Mouse (Mus musculus): Measurements from ENCODE around the gene Ube2d3. TPM values are rescaled to one million over a fixed set of nuclear protein-coding genes. Genes with fewer than 3 reads are reported as not detected.
A peak's percentile ranks its signal among the peaks of the same experiment; 100 is the strongest.
"Not testable (repeated sequence)": the region's sequence is repeated elsewhere in the genome, so short reads cannot be mapped to it uniquely, and the experiment has no call there.

Gene Ube2d3
- polyA plus RNA-seq, 1 experiment = 157 TPM

- Histone ChIP-seq H3K27ac (ENCODE audit: insufficient read depth, low read length) (no peak overlapping the region), H3K4me1 (ENCODE audit: control insufficient read depth, insufficient read depth, low read length) (no peaks in the 10 kb centered on the region; the same call in 1 of the 2 replicates), H3K4me3 (ENCODE audit: insufficient read depth, low read length) (no peak overlapping the region)
- no peak for TF ChIP-seq CTCF (IDR thresholded peaks at IDR 0.05; ENCODE audit: extremely low read depth, insufficient read depth, low read length)
- no peak for TF ChIP-seq POLR2A (IDR thresholded peaks at IDR 0.05; ENCODE audit: extremely low read depth, insufficient read depth, low read length)
Observed at GRCm38 (mm10) chr3:135468402-135468801, 30.5 kb downstream of the Ube2d3 start.

- Histone ChIP-seq H3K4me3 (ENCODE audit: insufficient read depth, low read length) (no peak overlapping the region), H3K27ac (ENCODE audit: insufficient read depth, low read length) (no peak overlapping the region), H3K4me1 (ENCODE audit: control insufficient read depth, insufficient read depth, low read length) (no peaks in the 10 kb centered on the region; the same call in 1 of the 2 replicates)
- TF ChIP-seq CTCF (IDR thresholded peaks at IDR 0.05; ENCODE audit: extremely low read depth, insufficient read depth, low read length) (no peak), POLR2A (IDR thresholded peaks at IDR 0.05; ENCODE audit: extremely low read depth, insufficient read depth, low read length) (no peak)
Observed at GRCm38 (mm10) chr3:135469146-135469545, 31.2 kb downstream of the Ube2d3 start.

GRCm38 (mm10) chr3:135469974-135470373, 32.0 kb downstream of the Ube2d3 start:
- H3K27ac ChIP-seq (ENCODE audit: insufficient read depth, low read length) = no peak overlapping the region
- no peaks in the 10 kb centered on the region; the same call in 1 of the 2 replicates for H3K4me1 ChIP-seq (ENCODE audit: control insufficient read depth, insufficient read depth, low read length)
- no peak for TF ChIP-seq CTCF (IDR thresholded peaks at IDR 0.05; ENCODE audit: extremely low read depth, insufficient read depth, low read length)
- no peak for TF ChIP-seq POLR2A (IDR thresholded peaks at IDR 0.05; ENCODE audit: extremely low read depth, insufficient read depth, low read length)
- H3K4me3 ChIP-seq (ENCODE audit: insufficient read depth, low read length) = no peak overlapping the region

GRCm38 (mm10) chr3:135470823-135471222, 32.9 kb downstream of the Ube2d3 start:
- TF ChIP-seq POLR2A (IDR thresholded peaks at IDR 0.05; ENCODE audit: extremely low read depth, insufficient read depth, low read length) (no peak), CTCF (IDR thresholded peaks at IDR 0.05; ENCODE audit: extremely low read depth, insufficient read depth, low read length) (no peak)
- no peak overlapping the region for H3K4me3 ChIP-seq (ENCODE audit: insufficient read depth, low read length)
- H3K27ac ChIP-seq (ENCODE audit: insufficient read depth, low read length) = no peak overlapping the region
- no peaks in the 10 kb centered on the region; the same call in 1 of the 2 replicates for H3K4me1 ChIP-seq (ENCODE audit: control insufficient read depth, insufficient read depth, low read length)

GRCm38 (mm10) chr3:135475025-135475424, 37.1 kb downstream of the Ube2d3 start:
- TF ChIP-seq CTCF (IDR thresholded peaks at IDR 0.05; ENCODE audit: extremely low read depth, insufficient read depth, low read length) = no peak
- TF ChIP-seq POLR2A (IDR thresholded peaks at IDR 0.05; ENCODE audit: extremely low read depth, insufficient read depth, low read length) = no peak
- H3K4me1 ChIP-seq (ENCODE audit: control insufficient read depth, insufficient read depth, low read length) = peaks cover 4% of the 10 kb centered on the region
- no peak overlapping the region for H3K4me3 ChIP-seq (ENCODE audit: insufficient read depth, low read length)
- H3K27ac ChIP-seq (ENCODE audit: insufficient read depth, low read length) = no peak overlapping the region

- no peak overlapping the region for H3K4me3 ChIP-seq (ENCODE audit: insufficient read depth, low read length)
- H3K27ac ChIP-seq (ENCODE audit: insufficient read depth, low read length) = no peak overlapping the region
- peaks cover 4% of the 10 kb centered on the region for H3K4me1 ChIP-seq (ENCODE audit: control insufficient read depth, insufficient read depth, low read length)
- no peak for TF ChIP-seq CTCF (IDR thresholded peaks at IDR 0.05; ENCODE audit: extremely low read depth, insufficient read depth, low read length)
- no peak for TF ChIP-seq POLR2A (IDR thresholded peaks at IDR 0.05; ENCODE audit: extremely low read depth, insufficient read depth, low read length)
Observed at GRCm38 (mm10) chr3:135476286-135476685, 38.3 kb downstream of the Ube2d3 start.

- peaks cover 4% of the 10 kb centered on the region for H3K4me1 ChIP-seq (ENCODE audit: control insufficient read depth, insufficient read depth, low read length)
- TF ChIP-seq POLR2A (IDR thresholded peaks at IDR 0.05; ENCODE audit: extremely low read depth, insufficient read depth, low read length) (no peak), CTCF (IDR thresholded peaks at IDR 0.05; ENCODE audit: extremely low read depth, insufficient read depth, low read length) (no peak)
- H3K27ac ChIP-seq (ENCODE audit: insufficient read depth, low read length) = no peak overlapping the region
- H3K4me3 ChIP-seq (ENCODE audit: insufficient read depth, low read length) = no peak overlapping the region
Observed at GRCm38 (mm10) chr3:135476977-135477376, 39.0 kb downstream of the Ube2d3 start.

- not testable (repeated sequence) for H3K4me3 ChIP-seq (ENCODE audit: insufficient read depth, low read length)
Observed at GRCm38 (mm10) chr3:135479090-135479489, 41.1 kb downstream of the Ube2d3 start.

GRCm38 (mm10) chr3:135480767-135481166, 42.8 kb downstream of the Ube2d3 start:
- H3K4me3 ChIP-seq (ENCODE audit: insufficient read depth, low read length) = no peak overlapping the region
- no peak overlapping the region for H3K27ac ChIP-seq (ENCODE audit: insufficient read depth, low read length)
- H3K4me1 ChIP-seq (ENCODE audit: control insufficient read depth, insufficient read depth, low read length) = peaks cover 4% of the 10 kb centered on the region
- TF ChIP-seq POLR2A (IDR thresholded peaks at IDR 0.05; ENCODE audit: extremely low read depth, insufficient read depth, low read length) (no peak), CTCF (IDR thresholded peaks at IDR 0.05; ENCODE audit: extremely low read depth, insufficient read depth, low read length) (no peak)

More at GRCm38 (mm10) chr3:135479090-135479489, 41.1 kb downstream of the Ube2d3 start:
- H3K4me1 ChIP-seq (ENCODE audit: control insufficient read depth, insufficient read depth, low read length); H3K27ac ChIP-seq (ENCODE audit: insufficient read depth, low read length): not testable (repeated sequence)

- Histone ChIP-seq H3K4me1 (ENCODE audit: control insufficient read depth, insufficient read depth, low read length) (peaks cover 2% of the 10 kb centered on the region; the same call in 1 of the 2 replicates), H3K27ac (ENCODE audit: insufficient read depth, low read length) (no peak overlapping the region), H3K4me3 (ENCODE audit: insufficient read depth, low read length) (no peak overlapping the region)
- TF ChIP-seq CTCF (IDR thresholded peaks at IDR 0.05; ENCODE audit: extremely low read depth, insufficient read depth, low read length) (no peak), POLR2A (IDR thresholded peaks at IDR 0.05; ENCODE audit: extremely low read depth, insufficient read depth, low read length) (no peak)
Observed at GRCm38 (mm10) chr3:135481608-135482007, 43.7 kb downstream of the Ube2d3 start.

GRCm38 (mm10) chr3:135484650-135485049, 46.7 kb downstream of the Ube2d3 start:
- H3K4me3 ChIP-seq (ENCODE audit: insufficient read depth, low read length) = peak overlapping the region; percentile 91
- not testable (repeated sequence) for H3K27ac ChIP-seq (ENCODE audit: insufficient read depth, low read length); H3K4me1 ChIP-seq (ENCODE audit: control insufficient read depth, insufficient read depth, low read length)
